Mouse (Mus musculus) forebrain, embryonic 11.5 days (tissue): ENCODE results near the gene Limd2. TPM values are rescaled to one million over a fixed set of nuclear protein-coding genes. Genes with fewer than 3 reads are reported as not detected.

Experiments used
- ATAC-seq: fragments of 200-750 bp; cut with Nextera tagmentation; replicated peaks from 2 replicates; pipeline ENCODE4 v1.8.0; 2017; ENCODE audit warnings: moderate TSS enrichment; ENCODE audit not compliant: low FRiP score
- DNase-seq: peaks from one replicate; pipeline ENCODE4 v3.0.0-alpha.2; 2017; ENCODE audit warnings: low spot score
- H3K27ac ChIP-seq: fragments of 300-500 bp; sonication (generic); 2 replicates; pipeline ENCODE4 v1.5.1; 2014; ENCODE audit warnings: low read depth, low read length
- H3K27me3 ChIP-seq: fragments of 300-500 bp; sonication (generic); 2 replicates; pipeline ENCODE4 v1.6.1; 2014; ENCODE audit warnings: mild to moderate bottlenecking, low read length, mixed read lengths; ENCODE audit not compliant: control insufficient read depth, insufficient read depth
- H3K36me3 ChIP-seq: fragments of 300-500 bp; sonication (generic); 2 replicates; pipeline ENCODE4 v1.6.1; 2014; ENCODE audit warnings: mild to moderate bottlenecking, low read length, moderate library complexity, mixed read lengths; ENCODE audit not compliant: control insufficient read depth, insufficient read depth
- H3K4me1 ChIP-seq: fragments of 300-500 bp; sonication (generic); replicated peaks from 2 replicates; pipeline ENCODE4 v1.6.1; 2014; ENCODE audit warnings: low read length, mixed read lengths; ENCODE audit not compliant: control insufficient read depth, insufficient read depth
- H3K4me2 ChIP-seq: fragments of 300-500 bp; sonication (generic); 2 replicates; pipeline ENCODE4 v1.6.1; 2014; ENCODE audit warnings: low read depth, mild to moderate bottlenecking, low read length, moderate library complexity, mixed read lengths; ENCODE audit not compliant: severe bottlenecking
- H3K4me3 ChIP-seq: fragments of 300-500 bp; sonication (generic); 2 replicates; pipeline ENCODE4 v1.5.1; 2014; ENCODE audit warnings: low read depth, low read length
- H3K9ac ChIP-seq: fragments of 300-500 bp; sonication (generic); 2 replicates; pipeline ENCODE4 v1.6.1; 2014; ENCODE audit warnings: low read length
- H3K9me3 ChIP-seq: fragments of 300-500 bp; sonication (generic); 2 replicates; pipeline ENCODE4 v1.6.1; 2016; ENCODE audit warnings: low read length, mixed read lengths; ENCODE audit not compliant: control insufficient read depth
- WGBS: fragments of 180-500 bp; shearing (Covaris S2); extraction: QIAGEN DNeasy Blood & Tissue Kit; methylation state at CpG from one replicate; pipeline ENCODE4 v1.1.7; 2014; 5-methylcytosine and 5-hydroxymethylcytosine counted together
- polyA plus RNA-seq: library from polyadenylated mRNA; unstranded; fragments of >200 nt; fragmentation: Nextera tagmentation; extraction: Ambion mirVana; gene quantifications from 2 replicates; pipeline ENCODE4 v1.2.1, GENCODE M21; 2014

Gene Limd2
- polyA plus RNA-seq, 1 experiment from 2014 or later, result 309 TPM

- Histone ChIP-seq H3K27ac (no peak overlapping the region), H3K4me3 (no peak overlapping the region), H3K36me3 (no peaks in the 10 kb centered on the region; the same call in 1 of the 2 replicates), H3K9me3 (no peaks in the 10 kb centered on the region), H3K4me2 (no peak overlapping the region), H3K9ac (no peak overlapping the region), H3K4me1 (no peaks in the 10 kb centered on the region), H3K27me3 (no peaks in the 10 kb centered on the region)
- DNase-seq, result no peak
- 77% methylated on average over 1 of the region's 1 CpGs for WGBS
- ATAC-seq, result no peak
These were observed 34.8 kb downstream of the Limd2 start for GRCm38 (mm10) chr11:106125827-106126226.

GRCm38 (mm10) chr11:106124784-106125183 lies 35.9 kb downstream of the Limd2 start:
- Histone ChIP-seq H3K9ac (no peak overlapping the region), H3K36me3 (peaks cover under 1% of the 10 kb centered on the region; the same call in 1 of the 2 replicates), H3K4me2 (no peak overlapping the region), H3K4me3 (no peak overlapping the region), H3K9me3 (no peaks in the 10 kb centered on the region), H3K4me1 (no peaks in the 10 kb centered on the region), H3K27ac (no peak overlapping the region), H3K27me3 (no peaks in the 10 kb centered on the region)
- DNase-seq, result no peak
- ATAC-seq, result no peak
- WGBS, result 84% methylated on average over 4 of the region's 4 CpGs

DNA sequence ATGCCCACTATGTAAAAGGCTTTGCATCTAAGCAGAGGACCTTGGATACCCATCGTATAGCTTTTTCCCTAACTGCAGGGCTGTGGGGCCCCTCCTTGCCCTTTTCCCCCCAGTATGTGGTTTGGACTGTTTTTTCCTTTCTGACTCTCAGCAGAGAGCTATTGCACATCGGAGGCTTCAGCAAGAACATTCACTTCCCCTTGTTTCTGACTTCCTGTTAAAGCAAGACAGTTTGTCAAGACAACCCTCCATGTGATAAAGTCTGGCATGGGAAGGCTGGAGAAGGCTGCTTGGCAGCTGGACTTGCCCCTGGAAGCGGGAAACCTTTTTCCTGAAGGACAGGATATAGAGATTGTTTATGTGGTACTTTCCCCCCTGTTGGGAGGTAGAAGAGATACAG lies 37.9 kb downstream of the Limd2 start:
- WGBS, result 91% methylated on average over 3 of the region's 3 CpGs
- no peak overlapping the region for H3K9ac ChIP-seq
- H3K4me3 ChIP-seq, result no peak overlapping the region
- DNase-seq (no peak), ATAC-seq (no peak)
- H3K27me3 ChIP-seq, result no peaks in the 10 kb centered on the region
- H3K4me1 ChIP-seq, result no peaks in the 10 kb centered on the region
- peaks cover 3% of the 10 kb centered on the region; the same call in 1 of the 2 replicates for H3K36me3 ChIP-seq
- no peak overlapping the region for H3K27ac ChIP-seq
- no peak overlapping the region for H3K4me2 ChIP-seq
- no peaks in the 10 kb centered on the region for H3K9me3 ChIP-seq

DNA sequence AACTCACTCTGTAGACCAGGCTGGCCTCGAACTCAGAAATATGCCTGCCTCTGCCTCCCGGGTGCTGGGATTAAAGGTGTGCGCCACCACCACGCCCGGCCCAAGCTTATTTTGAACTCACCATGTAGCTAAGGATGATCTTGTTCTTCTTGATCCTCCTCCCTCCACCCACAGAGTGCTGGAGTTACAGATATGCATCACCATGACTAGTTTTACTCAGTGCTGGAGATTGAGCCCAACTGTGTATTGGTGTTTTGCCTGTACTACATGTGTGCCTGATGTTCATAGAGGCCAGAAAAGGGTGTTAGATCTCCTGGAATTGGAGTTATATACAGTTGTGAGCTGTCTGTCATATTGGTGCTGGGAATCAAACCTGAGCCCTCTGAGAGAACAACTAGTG lies 38.4 kb downstream of the Limd2 start:
- Histone ChIP-seq H3K9ac (no peak overlapping the region), H3K4me2 (no peak overlapping the region), H3K27me3 (no peaks in the 10 kb centered on the region), H3K4me1 (no peaks in the 10 kb centered on the region), H3K9me3 (no peaks in the 10 kb centered on the region), H3K36me3 (peaks cover 3% of the 10 kb centered on the region; the same call in 1 of the 2 replicates), H3K27ac (no peak overlapping the region), H3K4me3 (no peak overlapping the region)
- DNase-seq (no peak), ATAC-seq (no peak)
- 93% methylated on average over 5 of the region's 5 CpGs for WGBS

DNA sequence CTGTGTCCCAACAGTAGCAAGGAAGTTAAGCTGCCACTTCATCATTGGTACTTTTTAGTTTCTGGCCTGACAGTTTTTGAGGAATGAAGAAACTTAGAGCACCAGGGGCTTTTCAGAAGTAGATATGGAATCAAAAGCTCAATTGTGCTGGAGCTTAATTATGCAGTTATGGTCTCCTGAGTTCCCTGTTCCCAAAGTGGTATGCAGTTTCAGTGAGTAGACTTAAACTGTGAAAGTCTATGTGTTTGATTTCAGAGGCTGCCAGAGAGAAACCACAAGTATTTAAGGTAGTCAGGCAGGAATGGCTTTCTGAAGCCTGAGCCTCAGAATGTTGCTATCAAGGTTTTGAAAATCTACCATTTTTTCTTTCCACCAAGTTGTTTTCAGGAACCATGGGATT lies 49.0 kb downstream of the Limd2 start:
- ATAC-seq, result no peak
- H3K9me3 ChIP-seq, result no peaks in the 10 kb centered on the region
- H3K4me3 ChIP-seq, result no peak overlapping the region
- H3K4me1 ChIP-seq, result no peaks in the 10 kb centered on the region
- no peak overlapping the region for H3K4me2 ChIP-seq
- no peak overlapping the region for H3K9ac ChIP-seq
- H3K27ac ChIP-seq, result no peak overlapping the region
- no peaks in the 10 kb centered on the region for H3K27me3 ChIP-seq
- no peaks in the 10 kb centered on the region; the same call in 1 of the 2 replicates for H3K36me3 ChIP-seq
- DNase-seq, result no peak

Other genes starting within 250 kb of the Limd2 start
- gene Cyb561, start 207.5 kb downstream of the Limd2 start, polyA plus RNA-seq, result 11.5 and 13.7 TPM in 2 replicates
- 0.67 and 0.90 TPM in 2 replicates for gene Ace, start 192.9 kb downstream of the Limd2 start, polyA plus RNA-seq
- gene Ace3, start 166.2 kb downstream of the Limd2 start, polyA plus RNA-seq, result not detected in 2 replicates
- gene Kcnh6, start 152.7 kb downstream of the Limd2 start, polyA plus RNA-seq, result 0.39 and 0.41 TPM in 2 replicates
- 104 TPM in 2 replicates for gene Dcaf7, start 124.0 kb downstream of the Limd2 start, polyA plus RNA-seq
- 8.8 and 9.9 TPM in 2 replicates for gene Taco1, start 94.8 kb downstream of the Limd2 start, polyA plus RNA-seq
- 20.6 and 23.5 TPM in 2 replicates for gene Map3k3, start 76.2 kb downstream of the Limd2 start, polyA plus RNA-seq
- gene Gm10840, start within 50 bp of the Limd2 start, polyA plus RNA-seq, result 1.2 TPM in 1 of 2 replicates, not detected in the other
- 41.8 and 43.6 TPM in 2 replicates for gene Strada, start 41.3 kb upstream of the Limd2 start, polyA plus RNA-seq
- 70.9 and 74.1 TPM in 2 replicates for gene Ccdc47, start 55.5 kb upstream of the Limd2 start, polyA plus RNA-seq
- 109 and 111 TPM in 2 replicates for gene Ddx42, start 56.1 kb upstream of the Limd2 start, polyA plus RNA-seq
- 70.1 and 71.1 TPM in 2 replicates for gene Ftsj3, start 95.2 kb upstream of the Limd2 start, polyA plus RNA-seq
- gene Psmc5, start 95.3 kb upstream of the Limd2 start, polyA plus RNA-seq, result 368 and 384 TPM in 2 replicates
- gene Smarcd2, start 112.1 kb upstream of the Limd2 start, polyA plus RNA-seq, result 27.2 and 27.7 TPM in 2 replicates
- gene Tcam1, start 115.8 kb upstream of the Limd2 start, polyA plus RNA-seq, result 0.15 and 0.29 TPM in 2 replicates
- gene Gh, start 141.0 kb upstream of the Limd2 start, polyA plus RNA-seq, result not detected in 2 replicates
- gene Cd79b, start 153.9 kb upstream of the Limd2 start, polyA plus RNA-seq, result 0.31 and 0.79 TPM in 2 replicates
- 0.11 TPM in 1 of 2 replicates, not detected in the other for gene Scn4a, start 192.4 kb upstream of the Limd2 start, polyA plus RNA-seq
- gene Prr29, start 204.6 kb upstream of the Limd2 start, polyA plus RNA-seq, result not detected in 2 replicates
- gene Icam2, start 227.2 kb upstream of the Limd2 start, polyA plus RNA-seq, result 13.3 and 14.1 TPM in 2 replicates